Mouse (Mus musculus): ENCODE measurements at regions not wholly inside any gene's neighbourhood (a gene's known extent, or its start where the extent isn't known, plus 50 kb on each side); places are given as distances from the start of the nearest gene placed in this dataset.
"Not testable (repeated sequence)": the region's sequence is repeated elsewhere in the genome, so short reads cannot be mapped to it uniquely, and the experiment has no call there.

DNA sequence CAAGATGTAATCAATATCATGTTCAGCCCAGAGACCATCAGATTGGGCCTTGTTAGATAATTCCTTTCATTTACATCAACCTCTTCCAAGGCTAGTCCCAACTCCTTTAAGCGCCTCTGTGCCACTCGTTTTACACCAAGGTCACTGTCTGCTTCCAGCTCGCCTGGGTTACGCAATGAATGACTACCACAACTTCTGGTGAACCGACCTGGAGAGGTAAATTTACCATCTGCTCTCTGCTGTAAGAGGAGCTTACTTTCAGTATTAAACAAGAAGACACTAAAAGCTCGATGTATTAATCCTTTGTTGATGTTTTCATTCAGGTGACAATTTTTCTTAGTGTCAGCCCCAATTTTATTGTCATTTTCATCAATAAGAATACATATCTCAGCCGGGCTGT is 51.7 kb upstream of the Fam174b start:
- no peak for DNase-seq

GRCm38 (mm10) chr7:73686245-73686644 is 53.9 kb upstream of the Fam174b start:
- DNase-seq = not testable (repeated sequence)

GRCm38 (mm10) chr7:73682756-73683155 is 57.3 kb upstream of the Fam174b start:
- DNase-seq = no peak

DNA sequence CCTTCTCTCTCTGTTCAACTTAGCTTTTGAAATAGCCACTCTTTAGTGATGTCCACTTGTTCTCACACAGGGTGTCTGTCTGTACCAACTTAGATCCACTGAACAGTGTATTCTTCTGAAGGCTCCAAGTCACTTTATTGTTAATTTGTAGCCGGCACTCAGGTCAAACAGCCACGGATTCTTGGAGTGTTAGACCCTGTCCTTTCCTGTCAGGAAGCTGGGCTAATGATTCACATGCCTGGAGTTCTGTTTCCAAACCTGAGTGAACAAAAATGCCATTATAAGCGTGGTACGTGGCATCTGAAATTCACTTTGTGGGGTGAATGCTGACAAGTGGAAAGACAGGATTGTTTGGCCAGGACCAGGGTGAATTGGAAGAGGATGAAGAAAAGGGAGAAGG is 69.5 kb upstream of the Fam174b start:
- no peak for DNase-seq

DNA sequence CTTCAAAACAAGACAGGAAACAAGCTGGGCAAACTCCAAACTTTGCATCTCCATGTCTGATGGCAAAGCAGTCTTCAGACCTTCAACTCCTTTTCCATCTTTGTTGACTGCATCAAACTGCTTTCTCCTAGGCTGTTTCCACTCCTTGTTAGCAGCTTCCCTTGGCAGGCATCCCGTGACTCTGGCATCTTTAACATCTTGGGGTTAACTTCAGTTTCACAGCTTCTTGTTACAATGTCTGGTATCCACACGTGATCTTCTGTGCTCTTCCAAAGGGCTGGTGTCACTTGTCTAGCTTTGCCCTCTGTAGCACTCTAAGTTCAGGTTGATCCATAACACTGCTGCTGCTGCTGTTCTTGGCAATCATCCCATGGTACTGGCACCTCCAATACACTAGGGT is 71.3 kb upstream of the Fam174b start:
- DNase-seq = no peak

DNA sequence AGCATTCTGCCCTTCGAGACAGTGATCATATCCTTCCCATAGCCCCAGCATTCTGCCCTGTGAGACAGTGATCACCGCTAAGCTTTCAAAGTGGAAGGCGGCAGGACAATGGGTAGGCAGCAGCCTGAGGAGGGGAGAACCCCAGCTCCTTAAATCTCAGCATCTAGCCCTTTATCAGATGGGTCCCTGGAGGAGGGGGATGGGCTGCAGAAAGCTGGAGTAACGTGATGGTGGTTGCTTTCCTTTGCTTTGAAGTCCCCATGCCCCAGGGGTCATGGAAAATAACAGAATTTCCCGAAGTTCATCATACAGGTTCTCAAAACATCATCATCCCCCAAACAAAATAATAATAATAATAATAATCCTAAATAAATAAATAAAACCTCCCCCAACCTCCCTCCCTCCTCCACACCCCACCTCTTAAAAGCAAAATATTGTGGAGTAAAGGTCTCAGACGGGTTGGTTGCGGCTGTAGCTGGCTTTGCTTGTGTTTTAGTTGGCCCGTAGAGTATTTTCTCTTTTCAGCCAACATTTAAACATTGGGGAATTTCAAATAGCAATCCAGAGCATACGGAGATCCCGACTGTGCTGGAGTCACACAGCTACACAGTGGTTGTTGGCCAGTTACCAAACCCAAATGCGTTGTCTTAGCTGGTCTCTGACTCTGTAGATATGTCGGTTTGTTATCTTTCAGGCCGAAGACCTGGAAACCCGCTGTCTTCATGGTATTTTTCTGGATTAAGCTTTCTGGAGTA is 73.0 kb upstream of the Fam174b start:
- no peak for DNase-seq

- no peak for DNase-seq
These were observed 75.1 kb upstream of the Fam174b start for GRCm38 (mm10) chr7:73664962-73665361.

DNA sequence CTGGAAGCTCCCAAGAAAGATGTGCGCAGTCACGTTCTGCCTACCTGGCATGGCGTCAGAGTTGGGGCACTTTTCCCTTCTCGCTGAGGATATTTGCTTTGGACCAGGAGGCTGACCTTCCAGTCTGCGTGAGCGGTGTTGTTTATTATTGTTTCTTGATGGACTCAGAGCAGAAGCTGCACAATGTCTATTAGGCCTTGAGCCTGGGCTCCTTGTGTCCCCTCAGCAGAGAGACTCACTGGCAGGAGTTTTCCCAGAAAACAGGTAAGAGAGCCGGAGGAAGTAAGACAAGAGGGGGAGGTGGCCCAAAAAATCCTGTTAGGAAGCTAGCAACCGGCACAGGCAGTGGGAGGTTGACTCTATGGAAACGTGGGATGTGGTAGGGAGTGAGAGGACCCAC is 77.6 kb upstream of the Fam174b start:
- DNase-seq = no peak

- no peak for DNase-seq
These were observed 78.2 kb upstream of the Fam174b start for GRCm38 (mm10) chr7:73661901-73662300.

- DNase-seq = no peak
These were observed 80.6 kb upstream of the Fam174b start for GRCm38 (mm10) chr7:73659551-73659950.

DNA sequence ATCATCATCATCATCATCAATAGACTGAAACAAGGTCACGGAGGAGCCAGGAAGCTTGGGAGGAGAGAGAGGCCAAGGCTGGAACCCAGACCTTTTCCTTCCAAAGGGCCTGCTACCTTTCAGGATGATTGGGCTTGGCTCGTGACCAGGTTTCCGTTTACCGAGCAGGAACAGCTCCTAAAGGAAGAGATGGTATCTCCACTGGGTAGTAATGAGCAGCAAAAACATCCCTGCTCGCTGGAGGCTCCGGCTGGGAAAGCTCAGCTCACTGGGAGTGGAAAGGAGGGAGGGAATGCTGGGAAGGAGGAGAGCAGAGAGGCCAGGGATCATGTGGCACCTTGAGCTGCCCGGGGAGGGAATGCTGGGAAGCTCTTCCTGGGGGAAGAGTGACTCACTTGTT is 82.8 kb upstream of the Fam174b start:
- DNase-seq = no peak

DNA sequence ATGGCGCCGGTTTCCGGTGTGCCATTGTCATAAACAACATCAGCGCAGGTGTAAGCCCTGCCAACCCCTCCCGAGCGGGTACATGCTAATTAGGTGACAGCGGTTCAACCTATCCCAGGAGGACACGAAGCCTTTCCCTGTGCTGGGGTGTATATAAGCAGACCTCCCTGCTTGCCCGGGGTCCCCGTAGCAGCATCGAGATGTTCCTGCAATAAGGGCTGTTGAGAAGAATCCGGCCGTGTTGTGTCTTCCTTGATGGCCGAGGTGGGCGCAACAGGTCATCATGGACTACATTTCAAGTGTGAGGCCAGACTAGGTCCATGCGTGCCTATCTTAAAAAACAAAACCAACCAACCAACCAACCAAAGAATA is 83.7 kb upstream of the Fam174b start:
- not testable (repeated sequence) for DNase-seq

- peak; percentile 30 to 58 for DNase-seq
These were observed 84.2 kb upstream of the Fam174b start for GRCm38 (mm10) chr7:73655787-73656423.

- DNase-seq = peak; percentile 32 to 51
These were observed 85.8 kb upstream of the Fam174b start for GRCm38 (mm10) chr7:73654193-73654871.

- DNase-seq = no peak
These were observed 89.2 kb upstream of the Fam174b start for GRCm38 (mm10) chr7:73650909-73651308.

GRCm38 (mm10) chr7:73648010-73648409 is 92.1 kb upstream of the Fam174b start:
- DNase-seq = peak; percentile 80 to 81

DNA sequence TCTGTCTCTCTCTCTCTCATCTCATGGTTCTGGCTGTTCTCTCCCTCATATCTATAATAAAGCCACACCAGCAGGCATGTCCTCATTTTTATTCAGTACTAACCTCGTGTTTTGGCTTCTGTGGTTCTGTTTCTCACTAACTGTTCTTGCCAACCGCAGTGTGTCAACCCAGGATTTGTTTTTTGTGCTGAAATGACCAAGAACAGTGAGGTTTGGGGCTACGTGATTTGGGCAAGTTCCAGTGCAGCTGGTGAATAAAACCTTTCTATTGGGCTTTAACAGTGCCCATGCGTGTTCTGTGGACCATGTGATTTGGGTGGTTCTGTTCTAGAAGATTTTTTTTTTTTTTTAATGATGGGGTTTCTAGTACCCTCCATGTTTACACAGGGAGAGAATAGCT is 93.0 kb upstream of the Fam174b start:
- no peak for DNase-seq

DNA sequence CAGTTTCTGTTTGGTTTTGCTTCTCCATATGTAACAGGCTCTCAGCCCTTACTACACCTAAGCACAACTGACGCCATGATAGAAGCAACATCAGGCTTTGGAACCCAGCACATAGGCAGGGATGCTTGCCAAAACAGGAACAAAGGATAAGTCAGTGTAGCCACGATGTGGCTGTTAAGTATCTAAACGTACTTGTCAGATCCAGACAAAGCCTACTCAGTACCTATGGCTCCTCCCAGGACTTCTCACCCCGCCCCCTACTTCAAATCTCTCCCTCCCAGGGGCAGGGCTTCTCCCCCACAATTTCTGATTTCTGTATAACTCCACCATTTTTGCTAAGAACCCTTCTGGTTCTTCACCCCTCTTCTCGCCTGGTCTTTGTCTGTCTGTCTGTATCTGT is 93.4 kb upstream of the Fam174b start:
- DNase-seq = no peak

GRCm38 (mm10) chr7:73644362-73644904 is 95.7 kb upstream of the Fam174b start:
- no peak for DNase-seq

- no peak for DNase-seq
These were observed 96.1 kb upstream of the Fam174b start for GRCm38 (mm10) chr7:73643993-73644335.

DNA sequence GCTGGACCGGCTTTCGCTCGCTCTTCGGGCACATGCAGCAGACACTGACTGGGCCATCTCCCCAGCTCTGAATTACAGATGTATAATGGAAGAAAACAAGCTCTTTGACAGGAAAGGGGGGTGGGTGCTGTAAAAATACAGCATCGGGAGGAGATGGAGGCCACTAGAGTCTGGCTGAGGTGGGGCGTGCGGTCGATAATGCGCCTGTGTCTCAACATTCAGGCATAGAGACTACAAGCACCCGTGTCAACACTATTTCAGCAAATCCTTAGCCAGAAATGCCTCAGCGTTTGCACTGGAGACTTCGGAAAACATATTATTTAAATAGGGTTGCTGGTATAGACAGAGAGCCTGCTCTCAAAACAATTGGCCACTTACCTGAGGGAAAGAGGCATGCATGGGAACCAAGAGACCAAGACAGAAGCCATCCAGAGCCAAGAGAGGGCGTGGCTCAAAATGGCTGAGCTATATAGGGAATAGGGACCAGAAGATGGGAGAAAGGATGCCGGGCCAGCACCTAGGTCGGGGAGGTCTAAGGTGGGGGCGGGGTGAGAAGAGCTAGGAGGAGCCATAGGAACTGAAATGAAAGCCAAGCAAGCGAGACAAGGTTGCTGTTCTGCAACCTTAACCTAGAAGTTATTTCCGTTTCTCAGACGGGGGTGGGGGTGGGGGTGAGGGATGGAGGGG is 96.7 kb upstream of the Fam174b start:
- no peak for DNase-seq

DNA sequence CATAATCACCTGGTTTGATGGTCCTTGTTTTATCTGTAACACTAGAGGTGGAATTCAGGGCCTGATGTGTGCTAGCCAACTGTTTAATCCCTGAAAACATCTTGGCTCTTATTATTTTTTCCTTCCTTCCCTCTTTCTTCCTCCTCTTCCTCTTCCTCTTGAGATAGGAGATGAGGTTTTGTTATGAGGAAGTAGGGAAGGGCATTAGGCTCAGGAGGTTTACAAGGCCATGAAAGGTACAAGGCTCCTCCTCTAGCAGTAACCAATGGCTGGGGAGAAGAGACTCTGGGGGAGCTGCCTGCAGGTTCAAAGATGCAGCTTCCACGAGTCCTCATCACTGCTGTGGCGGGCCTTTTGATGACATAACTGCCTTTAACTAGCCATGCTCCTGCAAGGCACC is 98.6 kb upstream of the Chd2 start:
- no peak for DNase-seq

- no peak for DNase-seq
These were observed 96.1 kb upstream of the Chd2 start for GRCm38 (mm10) chr7:73637810-73638125.
